Mouse (Mus musculus) layer of hippocampus, adult 2 months (tissue): ENCODE data around the gene G530012D18Rik. TPM values are rescaled to one million over a fixed set of nuclear protein-coding genes. Genes with fewer than 3 reads are reported as not detected.
"Not testable (repeated sequence)": the region's sequence is repeated elsewhere in the genome, so short reads cannot be mapped to it uniquely, and the experiment has no call there.

Source experiments
- DNase-seq, 2 experiments: peaks; one replicate each; pipeline ENCODE4 v3.0.0; 2022; ENCODE audit warnings: low spot score in 2 of 2
- H3K27ac ChIP-seq: fragments of 200-600 bp; 2 replicates; pipeline ENCODE4 v1.8.1; 2022
- H3K4me3 ChIP-seq: fragments of 200-600 bp; 2 replicates; pipeline ENCODE4 v1.8.1; 2022; ENCODE audit warnings: mild to moderate bottlenecking
- total RNA-seq, 2 experiments: library from RNA; stranded (reverse); gene quantifications; 2 replicates each; pipeline ENCODE4 v1.2.3; 2021

The G530012D18Rik gene
- total RNA-seq, 2 experiments from 2014 or later = not detected

- H3K27ac ChIP-seq, H3K4me3 ChIP-seq, DNase-seq: not testable (repeated sequence)
Measured at GRCm38 (mm10) chr1:85608361-85608760, 32.9 kb downstream of the G530012D18Rik start.

- not testable (repeated sequence) for H3K27ac ChIP-seq
Measured at GRCm38 (mm10) chr1:85610581-85610980, 35.1 kb downstream of the G530012D18Rik start.

GRCm38 (mm10) chr1:85615096-85615495, 39.6 kb downstream of the G530012D18Rik start:
- not testable (repeated sequence) for DNase-seq, H3K4me3 ChIP-seq, H3K27ac ChIP-seq

More at GRCm38 (mm10) chr1:85610581-85610980, 35.1 kb downstream of the G530012D18Rik start:
- not testable (repeated sequence) for H3K4me3 ChIP-seq, DNase-seq

GRCm38 (mm10) chr1:85615819-85616218, 40.3 kb downstream of the G530012D18Rik start:
- not testable (repeated sequence) for H3K27ac ChIP-seq, H3K4me3 ChIP-seq, DNase-seq

- DNase-seq, H3K4me3 ChIP-seq, H3K27ac ChIP-seq: not testable (repeated sequence)
Measured at GRCm38 (mm10) chr1:85617161-85617560, 41.7 kb downstream of the G530012D18Rik start.

GRCm38 (mm10) chr1:85618689-85619088, 43.2 kb downstream of the G530012D18Rik start:
- H3K27ac ChIP-seq, DNase-seq, H3K4me3 ChIP-seq: not testable (repeated sequence)

Other genes starting within 250 kb of the G530012D18Rik start
- 1 to 10 TPM in 1 of 2 experiments, under 1 TPM in 1; 0.69 to 1.4 TPM for gene Sp110, start 23.1 kb downstream of the G530012D18Rik start, total RNA-seq
- gene Sp140, start 24.7 kb downstream of the G530012D18Rik start, total RNA-seq = 1 to 10 TPM in 1 of 2 experiments, under 1 TPM in 1; 0.44 to 1.1 TPM
- 1 to 10 TPM; 2.8 to 3.6 TPM for gene Sp100, start 74.3 kb downstream of the G530012D18Rik start, total RNA-seq
- gene A630001G21Rik, start 203.0 kb downstream of the G530012D18Rik start, total RNA-seq = under 1 TPM; 0.59 to 0.79 TPM
- 100 to 1,000 TPM; 152 to 157 TPM for gene Cab39, start 217.8 kb downstream of the G530012D18Rik start, total RNA-seq